Mouse (Mus musculus): ENCODE data around the gene Ints6l. TPM values are rescaled to one million over a fixed set of nuclear protein-coding genes. Genes with fewer than 3 reads are reported as not detected.

Gene Ints6l
- total RNA-seq (2023) = 47.7 to 61.3 TPM (median 50.3 TPM) in 4 replicates

DNA sequence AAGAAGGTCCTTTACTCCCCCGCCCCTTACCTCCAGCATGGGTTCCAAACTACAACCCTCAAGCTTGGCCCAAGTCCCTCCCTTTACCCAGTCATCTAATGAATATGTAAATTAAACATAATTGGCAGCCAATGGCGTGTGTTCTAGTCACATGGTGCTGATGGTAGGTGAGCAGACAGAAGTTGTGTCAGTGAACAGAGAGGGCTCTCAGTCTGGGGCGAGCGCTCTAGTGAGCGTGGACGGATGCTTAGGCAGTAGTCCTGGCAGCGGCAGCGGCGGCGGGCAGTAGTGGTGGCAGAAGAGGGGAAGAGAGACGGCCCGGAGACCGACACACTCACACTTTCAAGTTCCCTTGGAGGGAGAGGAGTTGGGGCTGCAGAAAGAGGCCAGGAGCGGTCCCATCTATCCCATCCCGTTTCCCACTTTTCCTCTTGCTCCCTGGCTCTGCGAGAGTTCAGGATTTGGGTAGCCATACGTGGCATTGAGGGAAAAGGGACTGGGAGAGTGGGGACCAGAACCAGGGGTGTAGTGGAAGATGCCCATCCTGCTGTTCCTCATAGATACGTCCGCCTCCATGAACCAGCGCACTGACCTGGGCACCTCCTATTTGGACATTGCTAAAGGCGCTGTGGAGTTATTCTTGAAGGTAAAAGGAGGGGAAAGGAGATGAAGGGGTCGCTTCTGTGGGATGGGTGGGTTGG, at the start of gene Ints6l:
Gene Ints6l (plus strand): TSS at position 187 of the 701 bp plus-strand sequence.

DNA sequence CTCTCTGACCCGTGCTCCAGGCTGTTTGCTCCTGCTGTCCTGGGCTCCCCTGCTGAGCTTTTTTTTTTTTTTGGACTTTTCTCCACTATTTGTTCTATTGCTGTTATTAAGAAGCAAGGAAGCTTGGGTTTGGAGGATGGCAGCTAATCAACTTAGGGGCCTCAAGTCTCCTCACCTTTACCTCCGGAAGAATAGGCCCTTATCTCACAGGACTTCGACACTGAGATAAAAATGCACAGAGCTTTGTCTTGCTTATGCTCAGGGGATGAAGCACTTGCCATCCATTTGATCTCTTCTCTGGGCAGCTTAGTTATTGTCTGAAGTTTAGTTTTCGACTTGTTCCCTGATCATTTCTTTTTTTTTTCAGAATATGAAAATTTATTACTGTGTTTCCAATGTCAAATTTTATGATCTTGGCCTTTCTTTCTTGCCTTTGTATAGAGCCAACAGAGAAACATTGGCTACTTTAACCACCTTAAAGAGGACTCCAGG, 7.1 kb upstream of the Ints6l start, which contains the start of gene Gm2174:
Gene Gm2174 (plus strand): TSS at position 442 of the 492 bp plus-strand sequence.

DNA sequence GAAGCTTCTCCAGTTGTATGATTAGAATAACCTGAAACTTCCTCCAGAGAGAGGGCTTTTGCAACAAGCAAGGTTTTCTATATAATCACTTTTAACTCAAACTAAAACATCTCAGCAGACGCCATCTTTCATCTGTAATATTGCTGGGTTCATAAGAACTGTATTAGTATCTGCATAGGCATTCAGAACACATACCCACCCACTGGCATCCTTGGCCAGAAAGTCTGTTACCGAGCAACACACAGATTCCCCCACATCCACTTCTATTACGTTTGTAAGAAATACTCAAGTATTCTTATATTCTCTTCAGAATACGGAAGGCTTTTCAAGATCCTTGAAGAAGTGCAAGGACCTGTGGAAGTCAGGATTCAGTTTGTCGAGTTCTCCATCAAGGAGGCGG, 69.8 kb downstream of the Ints6l start, which contains the start of gene Gm10477:
Gene Gm10477 (plus strand): TSS at position 301 of the 400 bp plus-strand sequence.

DNA sequence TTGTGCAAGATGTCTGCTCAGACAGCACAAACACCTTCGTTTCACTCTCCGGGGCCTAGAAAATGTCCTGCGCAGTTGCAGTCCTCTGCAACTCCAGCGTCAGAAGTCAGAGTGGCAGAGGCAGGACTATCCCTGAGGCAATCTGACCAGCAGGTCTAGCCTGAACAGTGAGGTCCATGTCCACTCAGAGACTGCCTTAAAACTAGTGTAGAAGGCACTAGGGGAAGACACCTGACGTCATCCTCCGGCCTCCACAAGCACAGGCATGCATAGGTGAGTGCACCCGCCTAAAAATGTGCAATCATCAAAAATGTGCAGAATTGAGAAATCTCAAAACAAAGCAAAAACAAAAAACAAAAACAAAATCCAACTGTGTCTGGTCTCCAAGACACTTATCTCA, 94.8 kb downstream of the Ints6l start, which contains the start of gene Gm648:
Gene Gm648 (minus strand): TSS at position 101 of the 400 bp plus-strand sequence.

Other genes with a start within 250 kb of the Ints6l start
- gene Gm773, start 242.0 kb upstream of the Ints6l start, total RNA-seq (2023) = not detected in 4 replicates
- not detected in 4 replicates for gene Zfp449, start 108.5 kb upstream of the Ints6l start, total RNA-seq (2023)
- gene Smim10l2a, start 80.3 kb upstream of the Ints6l start, total RNA-seq (2023) = not detected in 4 replicates
- gene Gm2174, start 6.9 kb upstream of the Ints6l start, total RNA-seq (2023) = not detected in 4 replicates
- not detected in 4 replicates for gene Gm10477, start 69.9 kb downstream of the Ints6l start, total RNA-seq (2023)
- not detected in 4 replicates for gene Gm648, start 94.7 kb downstream of the Ints6l start, total RNA-seq (2023)
- gene Mmgt1, start 143.2 kb downstream of the Ints6l start, total RNA-seq (2023) = 8.6 to 9.7 TPM (median 9.1 TPM) in 4 replicates
- 8.4 to 17.3 TPM (median 12.1 TPM) in 4 replicates for gene Slc9a6, start 154.9 kb downstream of the Ints6l start, total RNA-seq (2023)

All from B cell, adult 62 days (primary cell).